Mouse (Mus musculus) lung, adult 2 months (tissue): ENCODE data around the gene Rras.

Source experiments
- CTCF ChIP-seq: fragments of 200-500 bp; IDR thresholded peaks from 2 replicates; pipeline ENCODE4 v1.5.1; 2011; ENCODE audit warnings: mild to moderate bottlenecking, low read length, control low read depth; ENCODE audit not compliant: insufficient read depth
- POLR2A ChIP-seq: fragments of 200-500 bp; IDR thresholded peaks from 2 replicates; pipeline ENCODE4 v1.6.1; 2011; ENCODE audit warnings: low read depth, mild to moderate bottlenecking, control low read depth, low read length, borderline replicate concordance; ENCODE audit errors: extremely low read depth

GRCm38 (mm10) chr7:44996672-44997071 is 21.1 kb upstream of the Rras start:
- TF ChIP-seq POLR2A = no peak
- TF ChIP-seq CTCF = no peak
